Mouse (Mus musculus): ENCODE measurements around the gene Acap2. TPM values are rescaled to one million over a fixed set of nuclear protein-coding genes. Genes with fewer than 3 reads are reported as not detected.

Gene Acap2
- polyA plus RNA-seq, 1 experiment: 6.2 TPM

DNA sequence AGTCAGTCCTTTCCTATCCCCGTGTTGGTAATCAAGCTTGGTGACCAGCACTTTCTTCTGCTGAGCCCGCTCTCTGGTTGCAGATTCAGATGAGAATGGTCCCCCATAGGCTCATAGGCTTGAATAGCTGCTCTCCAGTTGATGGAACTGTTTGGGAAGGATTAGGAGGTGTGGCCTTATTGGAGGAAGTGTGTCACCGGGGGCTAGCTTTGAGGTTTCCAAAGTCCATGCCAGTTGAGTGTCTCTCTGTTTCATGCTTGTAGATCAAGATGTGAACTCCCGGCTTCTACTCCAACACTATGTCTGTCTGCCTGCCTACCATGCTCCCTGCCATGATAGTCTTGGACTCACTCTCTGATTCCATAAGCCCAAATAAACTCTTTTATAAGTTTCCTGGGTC is 14.2 kb upstream of the Acap2 start:
- no peaks in the 10 kb centered on the region for H3K79me2 ChIP-seq (ENCODE audit: control insufficient read depth, insufficient read depth)
- no peaks in the 10 kb centered on the region for H3K27me3 ChIP-seq (ENCODE audit: control insufficient read depth, insufficient read depth, insufficient read length)
- H3K4me3 ChIP-seq (ENCODE audit: insufficient read depth, poor library complexity, severe bottlenecking): no peak overlapping the region
- H3ac ChIP-seq (ENCODE audit: control insufficient read depth, insufficient read length, low read depth): no peak overlapping the region
- no peaks in the 10 kb centered on the region for H3K36me3 ChIP-seq (ENCODE audit: control insufficient read depth, insufficient read depth)
- no peaks in the 10 kb centered on the region for H3K79me3 ChIP-seq (ENCODE audit: low read depth)
- TF ChIP-seq MAX (IDR thresholded peaks at IDR 0.05): no peak
- no peak for TF ChIP-seq USF1 (IDR thresholded peaks at IDR 0.05; ENCODE audit: low read depth)
- TF ChIP-seq MYOG (IDR thresholded peaks at IDR 0.05; ENCODE audit: control insufficient read depth, extremely low read depth, insufficient read length): no peak
- no peak for TF ChIP-seq CTCF (IDR thresholded peaks at IDR 0.05; ENCODE audit: control insufficient read depth, insufficient read depth, insufficient read length)
- TF ChIP-seq FOSL1 (IDR thresholded peaks at IDR 0.05; ENCODE audit: insufficient read depth, low read length, poor library complexity, severe bottlenecking): no peak
- no peak for TF ChIP-seq MYOD1 (IDR thresholded peaks at IDR 0.05; ENCODE audit: control insufficient read depth, insufficient read length, low read depth)
- no peak for TF ChIP-seq CEBPB (IDR thresholded peaks at IDR 0.05; ENCODE audit: low read depth)

DNA sequence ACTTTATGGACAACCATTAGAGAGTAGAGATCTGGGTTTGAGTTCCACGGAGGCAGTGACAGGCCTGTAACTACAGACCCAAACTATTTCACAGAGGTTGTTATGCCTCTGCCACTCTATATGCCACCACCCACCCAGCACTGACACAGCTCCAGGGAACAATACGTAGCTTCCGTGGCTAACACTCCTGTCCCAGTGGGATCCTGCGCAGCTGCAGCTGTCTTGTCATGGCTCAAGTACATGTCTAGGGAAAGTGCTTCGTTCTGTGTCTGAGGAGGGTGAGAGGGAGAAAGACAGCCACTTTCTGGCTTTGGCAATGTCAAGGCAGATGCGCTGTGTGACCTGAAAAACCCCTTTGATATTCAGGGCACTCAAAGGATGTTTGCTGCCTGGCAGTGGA is 12.4 kb upstream of the Acap2 start:
- Histone ChIP-seq H3ac (ENCODE audit: control insufficient read depth, insufficient read length, low read depth) (no peak overlapping the region), H3K79me2 (ENCODE audit: control insufficient read depth, insufficient read depth) (no peaks in the 10 kb centered on the region), H3K4me3 (ENCODE audit: insufficient read depth, poor library complexity, severe bottlenecking) (no peak overlapping the region), H3K79me3 (ENCODE audit: low read depth) (no peaks in the 10 kb centered on the region), H3K36me3 (ENCODE audit: control insufficient read depth, insufficient read depth) (no peaks in the 10 kb centered on the region), H3K27me3 (ENCODE audit: control insufficient read depth, insufficient read depth, insufficient read length) (no peaks in the 10 kb centered on the region)
- TF ChIP-seq MAX (IDR thresholded peaks at IDR 0.05) (no peak), CEBPB (IDR thresholded peaks at IDR 0.05; ENCODE audit: low read depth) (no peak)

DNA sequence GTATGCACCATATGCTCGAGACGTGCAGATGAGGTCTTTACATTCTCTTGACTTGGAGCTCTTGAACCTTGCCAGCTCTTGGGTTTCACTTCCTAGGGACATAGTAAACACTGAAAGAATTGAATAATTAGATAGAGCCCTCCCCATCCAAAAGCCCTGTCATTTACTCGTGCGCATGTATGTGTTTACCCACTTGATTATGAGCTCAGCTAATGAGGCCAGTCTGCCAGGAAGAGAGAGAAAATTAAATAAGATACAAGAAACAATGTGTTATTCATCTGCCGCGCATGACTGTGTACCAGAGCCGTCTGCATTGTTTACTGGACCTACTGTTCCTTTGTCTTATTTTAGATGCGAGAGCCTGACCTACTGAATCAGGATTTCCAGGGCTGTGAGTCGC is 10.5 kb upstream of the Acap2 start:
- TF ChIP-seq USF1 (IDR thresholded peaks at IDR 0.05; ENCODE audit: low read depth) (no peak), MYOD1 (IDR thresholded peaks at IDR 0.05; ENCODE audit: control insufficient read depth, insufficient read length, low read depth) (no peak), MAX (IDR thresholded peaks at IDR 0.05) (no peak), MYOG (IDR thresholded peaks at IDR 0.05; ENCODE audit: control insufficient read depth, extremely low read depth, insufficient read length) (no peak), CEBPB (IDR thresholded peaks at IDR 0.05; ENCODE audit: low read depth) (no peak), CTCF (IDR thresholded peaks at IDR 0.05; ENCODE audit: control insufficient read depth, insufficient read depth, insufficient read length) (no peak), FOSL1 (IDR thresholded peaks at IDR 0.05; ENCODE audit: insufficient read depth, low read length, poor library complexity, severe bottlenecking) (no peak)
- Histone ChIP-seq H3K79me3 (ENCODE audit: low read depth) (no peaks in the 10 kb centered on the region), H3ac (ENCODE audit: control insufficient read depth, insufficient read length, low read depth) (no peak overlapping the region)

DNA sequence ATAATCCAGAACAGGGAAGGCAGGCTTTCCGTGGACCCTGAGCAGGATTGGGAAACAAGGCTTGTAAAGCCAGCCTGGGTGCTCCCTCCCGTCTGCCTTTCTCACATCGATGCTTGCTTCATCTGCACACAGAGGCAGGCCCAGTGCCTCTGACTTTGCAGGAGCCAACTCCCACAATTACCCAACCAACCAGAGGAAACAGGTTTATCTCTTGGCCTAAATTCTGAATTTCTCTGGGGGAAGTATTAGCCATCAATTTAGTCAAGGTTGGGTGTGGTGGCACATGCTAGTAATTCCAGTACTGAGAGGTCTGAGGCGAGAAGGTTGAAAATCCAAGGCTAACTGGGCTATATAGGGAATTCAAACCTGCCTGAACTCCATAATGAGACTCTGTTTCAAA is 9.4 kb upstream of the Acap2 start:
- Histone ChIP-seq H3K79me3 (ENCODE audit: low read depth) (no peaks in the 10 kb centered on the region), H3K27me3 (ENCODE audit: control insufficient read depth, insufficient read depth, insufficient read length) (no peaks in the 10 kb centered on the region), H3K4me3 (ENCODE audit: insufficient read depth, poor library complexity, severe bottlenecking) (no peak overlapping the region), H3K36me3 (ENCODE audit: control insufficient read depth, insufficient read depth) (no peaks in the 10 kb centered on the region), H3ac (ENCODE audit: control insufficient read depth, insufficient read length, low read depth) (no peak overlapping the region), H3K79me2 (ENCODE audit: control insufficient read depth, insufficient read depth) (no peaks in the 10 kb centered on the region)
- TF ChIP-seq CTCF (IDR thresholded peaks at IDR 0.05; ENCODE audit: control insufficient read depth, insufficient read depth, insufficient read length) (no peak), MAX (IDR thresholded peaks at IDR 0.05) (no peak), MYOD1 (IDR thresholded peaks at IDR 0.05; ENCODE audit: control insufficient read depth, insufficient read length, low read depth) (no peak), MYOG (IDR thresholded peaks at IDR 0.05; ENCODE audit: control insufficient read depth, extremely low read depth, insufficient read length) (no peak), USF1 (IDR thresholded peaks at IDR 0.05; ENCODE audit: low read depth) (no peak), CEBPB (IDR thresholded peaks at IDR 0.05; ENCODE audit: low read depth) (no peak), FOSL1 (IDR thresholded peaks at IDR 0.05; ENCODE audit: insufficient read depth, low read length, poor library complexity, severe bottlenecking) (no peak)

More for the DNA sequence above, 10.5 kb upstream of the Acap2 start:
- H3K79me2 ChIP-seq (ENCODE audit: control insufficient read depth, insufficient read depth): no peaks in the 10 kb centered on the region
- no peaks in the 10 kb centered on the region for H3K27me3 ChIP-seq (ENCODE audit: control insufficient read depth, insufficient read depth, insufficient read length)
- H3K4me3 ChIP-seq (ENCODE audit: insufficient read depth, poor library complexity, severe bottlenecking): no peak overlapping the region
- H3K36me3 ChIP-seq (ENCODE audit: control insufficient read depth, insufficient read depth): no peaks in the 10 kb centered on the region

DNA sequence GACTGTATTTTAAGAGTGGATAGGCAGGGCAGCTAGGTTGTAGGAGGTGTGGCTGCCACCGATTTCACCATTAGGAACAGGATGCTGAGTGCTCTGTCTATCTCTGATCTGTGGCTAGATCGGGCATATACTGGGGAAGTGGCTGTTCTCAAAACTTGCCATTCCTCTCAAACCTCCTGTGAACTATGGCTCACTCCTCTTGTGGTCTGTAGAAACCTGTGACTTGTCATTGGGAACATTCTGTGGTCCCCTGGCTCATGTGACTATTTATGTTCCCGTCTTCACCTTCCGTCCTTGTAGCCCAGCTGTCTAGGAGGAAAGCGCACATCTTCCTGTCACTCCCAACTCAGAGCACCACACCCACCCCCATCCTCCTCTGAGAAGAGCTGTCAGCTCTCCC is 8.9 kb upstream of the Acap2 start:
- Histone ChIP-seq H3K27me3 (ENCODE audit: control insufficient read depth, insufficient read depth, insufficient read length) (no peaks in the 10 kb centered on the region), H3K4me3 (ENCODE audit: insufficient read depth, poor library complexity, severe bottlenecking) (no peak overlapping the region), H3ac (ENCODE audit: control insufficient read depth, insufficient read length, low read depth) (no peak overlapping the region), H3K79me3 (ENCODE audit: low read depth) (no peaks in the 10 kb centered on the region), H3K36me3 (ENCODE audit: control insufficient read depth, insufficient read depth) (no peaks in the 10 kb centered on the region), H3K79me2 (ENCODE audit: control insufficient read depth, insufficient read depth) (no peaks in the 10 kb centered on the region)
- TF ChIP-seq MYOD1 (IDR thresholded peaks at IDR 0.05; ENCODE audit: control insufficient read depth, insufficient read length, low read depth) (no peak), MYOG (IDR thresholded peaks at IDR 0.05; ENCODE audit: control insufficient read depth, extremely low read depth, insufficient read length) (no peak), MAX (IDR thresholded peaks at IDR 0.05) (no peak), FOSL1 (IDR thresholded peaks at IDR 0.05; ENCODE audit: insufficient read depth, low read length, poor library complexity, severe bottlenecking) (no peak), CTCF (IDR thresholded peaks at IDR 0.05; ENCODE audit: control insufficient read depth, insufficient read depth, insufficient read length) (no peak), CEBPB (IDR thresholded peaks at IDR 0.05; ENCODE audit: low read depth) (no peak), USF1 (IDR thresholded peaks at IDR 0.05; ENCODE audit: low read depth) (no peak)

DNA sequence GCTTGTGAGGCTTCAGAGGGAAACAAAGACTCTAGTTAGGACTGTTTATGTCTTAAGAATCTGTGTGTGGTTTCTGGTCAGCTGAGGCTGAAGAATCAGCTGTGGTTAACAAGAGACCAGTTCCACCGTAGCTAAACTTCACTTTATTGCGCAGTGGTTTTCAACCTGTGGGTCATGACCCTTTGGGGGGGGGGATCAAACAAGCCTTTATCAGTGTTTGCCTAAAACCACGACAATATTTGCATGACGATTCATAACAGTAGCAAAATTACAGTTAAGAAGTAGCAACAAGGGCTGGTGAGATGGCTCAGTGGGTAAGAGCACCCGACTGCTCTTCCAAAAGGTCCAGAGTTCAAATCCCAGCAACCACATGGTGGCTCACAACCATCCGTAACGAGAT is 4.7 kb upstream of the Acap2 start:
- Histone ChIP-seq H3K4me3 (ENCODE audit: insufficient read depth, poor library complexity, severe bottlenecking) (no peak overlapping the region), H3K79me2 (ENCODE audit: control insufficient read depth, insufficient read depth) (peaks cover 1% of the 10 kb centered on the region), H3K27me3 (ENCODE audit: control insufficient read depth, insufficient read depth, insufficient read length) (no peaks in the 10 kb centered on the region), H3ac (ENCODE audit: control insufficient read depth, insufficient read length, low read depth) (no peak overlapping the region), H3K79me3 (ENCODE audit: low read depth) (peaks cover 1% of the 10 kb centered on the region), H3K36me3 (ENCODE audit: control insufficient read depth, insufficient read depth) (no peaks in the 10 kb centered on the region)
- no peak for TF ChIP-seq FOSL1 (IDR thresholded peaks at IDR 0.05; ENCODE audit: insufficient read depth, low read length, poor library complexity, severe bottlenecking)
- TF ChIP-seq CTCF (IDR thresholded peaks at IDR 0.05; ENCODE audit: control insufficient read depth, insufficient read depth, insufficient read length): no peak
- no peak for TF ChIP-seq MYOG (IDR thresholded peaks at IDR 0.05; ENCODE audit: control insufficient read depth, extremely low read depth, insufficient read length)
- no peak for TF ChIP-seq USF1 (IDR thresholded peaks at IDR 0.05; ENCODE audit: low read depth)
- TF ChIP-seq MYOD1 (IDR thresholded peaks at IDR 0.05; ENCODE audit: control insufficient read depth, insufficient read length, low read depth): no peak
- TF ChIP-seq CEBPB (IDR thresholded peaks at IDR 0.05; ENCODE audit: low read depth): no peak
- TF ChIP-seq MAX (IDR thresholded peaks at IDR 0.05): no peak

All from C2C12 (cell line).